Mouse (Mus musculus) ovary, adult 2 months (tissue): Measurements from ENCODE around the gene Tab1. TPM values are rescaled to one million over a fixed set of nuclear protein-coding genes. Genes with fewer than 3 reads are reported as not detected.

ENCODE experiments used
- polyA plus RNA-seq: library from polyadenylated mRNA; depleted of rRNA; stranded (reverse); fragments of >200 nt; gene quantifications from 2 replicates; pipeline ENCODE4 v1.2.3, GENCODE M21; 2012; rRNA removed

The Tab1 gene
- polyA plus RNA-seq, result 36.8 and 39.3 TPM in 2 replicates

GRCm38 (mm10) chr15:80132993-80133586 is at the start of gene Tab1:
Gene Tab1 (plus strand): TSS chr15:80133127.

GRCm38 (mm10) chr15:80091121-80091955 is 41.6 kb upstream of the Tab1 start, which contains the start of the genes Syngr1 and Rpl3:
Gene Syngr1 (plus strand): TSS chr15:80091334.
Gene Rpl3 (minus strand): TSS chr15:80091868.

GRCm38 (mm10) chr15:80173001-80173771 is 40.3 kb downstream of the Tab1 start, which contains the start of gene Mgat3:
Gene Mgat3 (plus strand): TSS chr15:80173721.

Other genes starting within 250 kb of the Tab1 start
- 23.8 and 30.9 TPM in 2 replicates for gene Apobec3, start 241.5 kb upstream of the Tab1 start, polyA plus RNA-seq
- 30.4 and 38.6 TPM in 2 replicates for gene Cbx7, start 162.0 kb upstream of the Tab1 start, polyA plus RNA-seq
- 36.5 and 38.8 TPM in 2 replicates for gene Pdgfb, start 118.2 kb upstream of the Tab1 start, polyA plus RNA-seq
- 52.7 and 64.8 TPM in 2 replicates for gene Syngr1, start 41.8 kb upstream of the Tab1 start, polyA plus RNA-seq
- 697 and 996 TPM in 2 replicates for gene Rpl3, start 41.3 kb upstream of the Tab1 start, polyA plus RNA-seq
- gene Mgat3, start 40.6 kb downstream of the Tab1 start, polyA plus RNA-seq, result 17.4 and 20.3 TPM in 2 replicates
- 19.7 and 23.1 TPM in 2 replicates for gene Mief1, start 100.9 kb downstream of the Tab1 start, polyA plus RNA-seq
- not detected in 2 replicates for gene AC140267.1, start 102.7 kb downstream of the Tab1 start, polyA plus RNA-seq
- 159 and 245 TPM in 2 replicates for gene Atf4, start 122.1 kb downstream of the Tab1 start, polyA plus RNA-seq
- gene Rps19bp1, start 131.2 kb downstream of the Tab1 start, polyA plus RNA-seq, result 26.9 and 30.9 TPM in 2 replicates
- 0.25 and 0.41 TPM in 2 replicates for gene Cacna1i, start 154.1 kb downstream of the Tab1 start, polyA plus RNA-seq